Mouse (Mus musculus) lung, postnatal 0 days (tissue): ENCODE data around the gene Tlr3.
A peak's percentile ranks its signal among the peaks of the same experiment; 100 is the strongest.

Experiments
- CTCF ChIP-seq: IDR thresholded peaks from 2 replicates; pipeline ENCODE4 v1.5.1; 2016; ENCODE audit warnings: antibody characterized with exemption, mild to moderate bottlenecking
- EP300 ChIP-seq: IDR thresholded peaks from 2 replicates; pipeline ENCODE4 v1.6.1; 2016; ENCODE audit warnings: antibody characterized with exemption, mild to moderate bottlenecking, control low read depth

DNA sequence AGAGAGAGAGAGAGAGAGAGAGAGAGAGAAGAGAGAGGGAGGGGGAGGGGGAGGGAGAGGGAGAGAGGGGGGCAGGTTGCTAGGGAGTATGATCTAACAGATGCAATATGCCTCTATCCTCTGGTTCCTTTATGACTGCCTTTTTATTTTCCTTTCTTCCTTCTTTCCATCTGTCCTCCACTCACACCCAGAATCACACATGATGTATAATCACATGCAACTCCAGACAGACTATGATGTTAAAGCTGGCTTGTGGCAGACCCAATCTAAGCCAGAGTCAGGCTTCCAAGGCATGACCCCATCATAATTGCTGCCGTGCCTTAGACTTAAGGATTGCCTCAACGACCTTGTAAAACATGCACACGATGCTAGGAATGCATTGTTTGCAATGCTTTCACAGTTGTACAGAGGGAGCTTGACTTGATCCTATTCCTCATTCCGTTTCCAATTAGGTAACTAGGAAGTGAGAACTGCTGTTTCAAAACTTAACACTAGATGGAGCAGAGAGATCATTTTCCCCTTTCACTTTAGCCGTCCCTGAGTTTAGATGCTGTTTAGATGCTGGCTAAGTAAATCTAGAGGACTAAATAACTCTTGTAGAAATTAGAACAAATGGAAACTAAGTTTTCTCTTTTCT is 28.1 kb upstream of the Tlr3 start:
- TF ChIP-seq CTCF: peak; percentile 82
- TF ChIP-seq EP300: peak; percentile 43; the same call in 1 of the 2 replicates
